Mouse (Mus musculus) olfactory bulb, adult 2 months (tissue): Measurements from ENCODE around the gene Plxnd1.

ENCODE experiments used
- CTCF ChIP-seq: fragments of 200-500 bp; IDR thresholded peaks from 2 replicates; pipeline ENCODE4 v1.5.1; 2012; ENCODE audit warnings: low read depth, mild to moderate bottlenecking, low read length, moderate library complexity; ENCODE audit not compliant: insufficient read depth
- POLR2A ChIP-seq: fragments of 200-500 bp; IDR thresholded peaks from 2 replicates; pipeline ENCODE4 v1.6.1; 2012; ENCODE audit warnings: mild to moderate bottlenecking, low read depth, low read length, moderate library complexity; ENCODE audit not compliant: insufficient read depth

- TF ChIP-seq CTCF (no peak), POLR2A (no peak)
Measured at GRCm38 (mm10) chr6:116009426-116009825, 14.6 kb upstream of the Plxnd1 start.
